Mouse (Mus musculus) midbrain, postnatal 0 days (tissue): ENCODE data around the gene Fkbp15. TPM values are rescaled to one million over a fixed set of nuclear protein-coding genes. Genes with fewer than 3 reads are reported as not detected.

Source experiments
- ATAC-seq: fragments of 200-750 bp; cut with Nextera tagmentation; 2 replicates; pipeline ENCODE4 v1.8.0; 2017; ENCODE audit warnings: moderate number of reproducible peaks, mild to moderate bottlenecking, moderate TSS enrichment, moderate library complexity; ENCODE audit not compliant: low FRiP score
- DNase-seq: peaks from one replicate; pipeline ENCODE4 v3.0.0-alpha.2; 2015; ENCODE audit warnings: low spot score
- H3K27ac ChIP-seq: fragments of 300-500 bp; sonication (generic); 2 replicates; pipeline ENCODE4 v1.5.1; 2014; ENCODE audit warnings: low read depth, mild to moderate bottlenecking, low read length, mixed read lengths
- H3K27me3 ChIP-seq: fragments of 300-500 bp; sonication (generic); 2 replicates; pipeline ENCODE4 v1.6.1; 2014; ENCODE audit warnings: low read length, control low read depth, mixed read lengths; ENCODE audit not compliant: insufficient read depth
- H3K36me3 ChIP-seq: fragments of 300-500 bp; sonication (generic); 2 replicates; pipeline ENCODE4 v1.6.1; 2014; ENCODE audit warnings: low read length, control low read depth, mixed read lengths; ENCODE audit not compliant: insufficient read depth
- H3K4me1 ChIP-seq: fragments of 300-500 bp; sonication (generic); 2 replicates; pipeline ENCODE4 v1.6.1; 2014; ENCODE audit warnings: mild to moderate bottlenecking, control low read depth, antibody characterized with exemption, low read length, mixed read lengths; ENCODE audit not compliant: insufficient read depth
- H3K4me2 ChIP-seq: fragments of 300-500 bp; sonication (generic); 2 replicates; pipeline ENCODE4 v1.6.1; 2014; ENCODE audit warnings: low read depth, mild to moderate bottlenecking, low read length, mixed read lengths; ENCODE audit not compliant: poor library complexity, severe bottlenecking
- H3K4me3 ChIP-seq: fragments of 300-500 bp; sonication (generic); 2 replicates; pipeline ENCODE4 v1.5.1; 2014; ENCODE audit warnings: low read depth, mild to moderate bottlenecking, low read length, moderate library complexity
- H3K9ac ChIP-seq: fragments of 300-500 bp; sonication (generic); replicated peaks from 2 replicates; pipeline ENCODE4 v1.6.1; 2014; ENCODE audit warnings: mild to moderate bottlenecking, low read length, moderate library complexity, mixed read lengths; ENCODE audit not compliant: poor library complexity, severe bottlenecking
- H3K9me3 ChIP-seq: fragments of 300-500 bp; sonication (generic); 2 replicates; pipeline ENCODE4 v1.6.1; 2016; ENCODE audit warnings: low read length, control low read depth
- CTCF ChIP-seq: IDR thresholded peaks from 2 replicates; pipeline ENCODE4 v1.5.1; 2016; ENCODE audit warnings: antibody characterized with exemption, mild to moderate bottlenecking
- WGBS: fragments of 180-500 bp; shearing (Covaris S2); extraction: QIAGEN DNeasy Blood & Tissue Kit; methylation state at CpG from one replicate; pipeline ENCODE4 v1.1.7; 2014; 5-methylcytosine and 5-hydroxymethylcytosine counted together
- polyA plus RNA-seq: library from polyadenylated mRNA; unstranded; fragments of >200 nt; fragmentation: Nextera tagmentation; extraction: Ambion mirVana; gene quantifications from 2 replicates; pipeline ENCODE4 v1.2.1, GENCODE M21; 2015
- total RNA-seq: library from RNA; depleted of rRNA; stranded (reverse); fragments of >200 nt; gene quantifications from 2 replicates; pipeline ENCODE4 v1.2.3, GENCODE M21; 2014

The Fkbp15 gene
- total and polyA plus RNA-seq, 2 experiments from 2014 or later: 20.2 to 37.5 TPM

DNA sequence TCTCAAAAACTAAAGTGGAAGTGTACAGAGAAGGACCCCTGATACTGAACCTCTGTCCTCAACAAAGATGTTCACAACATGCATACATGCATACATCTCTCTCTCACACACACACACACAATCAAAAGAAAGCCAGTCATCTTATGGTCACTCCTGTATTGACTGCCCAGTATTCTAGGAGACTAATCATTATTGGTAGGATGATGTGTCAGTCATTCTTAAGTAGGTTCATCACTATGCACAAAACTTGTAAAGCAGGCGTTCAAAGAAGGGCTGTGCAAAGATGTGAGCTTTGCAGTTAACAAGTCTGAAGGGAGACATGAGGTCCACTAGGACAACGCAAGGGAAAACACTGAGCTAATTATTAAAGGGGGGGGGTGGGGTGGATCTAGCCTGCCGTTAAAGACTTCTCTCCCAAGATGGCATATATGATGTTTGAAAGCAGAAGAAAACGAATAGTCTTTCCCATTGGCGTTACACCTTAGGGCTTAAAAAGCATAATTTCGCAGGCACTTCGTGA lies 1.0 kb downstream of the Fkbp15 start:
- no peak for DNase-seq
- no peak for ATAC-seq
- peaks cover 7% of the 10 kb centered on the region; the same call in 1 of the 2 replicates for H3K4me1 ChIP-seq
- peak overlapping the region; percentile 78 for H3K27ac ChIP-seq
- no peaks in the 10 kb centered on the region for H3K27me3 ChIP-seq
- peak overlapping the region; percentile 77 for H3K9ac ChIP-seq
- 43% methylated on average over 7 of the region's 7 CpGs for WGBS
- no peaks in the 10 kb centered on the region; the same call in 1 of the 2 replicates for H3K36me3 ChIP-seq
- H3K9me3 ChIP-seq: no peaks in the 10 kb centered on the region
- H3K4me3 ChIP-seq: peak overlapping the region; percentile 88
- peak overlapping the region; percentile 75 for H3K4me2 ChIP-seq
- no peak for TF ChIP-seq CTCF

DNA sequence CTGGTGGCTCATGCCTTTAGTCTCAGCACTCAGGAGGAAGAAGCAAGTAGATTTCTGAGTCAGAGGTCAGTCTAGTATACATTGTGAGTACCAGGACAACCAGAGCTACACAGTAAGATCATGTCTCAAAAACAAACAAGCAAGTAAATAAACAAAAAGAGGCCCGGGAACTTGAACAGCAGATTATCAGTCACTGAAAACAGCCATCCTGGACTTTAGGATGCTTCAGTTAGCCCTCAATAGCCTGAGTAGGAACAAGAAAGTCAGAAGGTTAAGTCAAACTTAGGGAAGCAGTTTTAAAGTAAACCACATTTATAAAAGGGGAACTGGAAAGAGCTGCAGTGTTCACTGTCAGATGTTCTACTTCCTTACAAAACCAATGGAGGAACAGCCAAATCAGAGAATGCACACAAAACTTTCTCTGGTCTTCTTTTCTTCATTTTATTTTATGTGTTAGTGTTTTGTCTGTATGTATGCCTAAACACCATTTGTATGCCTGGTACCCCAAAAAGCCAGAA lies 2.7 kb downstream of the Fkbp15 start:
- no peak for ATAC-seq
- Histone ChIP-seq H3K9ac (no peak overlapping the region), H3K27ac (no peak overlapping the region), H3K4me3 (no peak overlapping the region), H3K4me2 (no peak overlapping the region), H3K9me3 (no peaks in the 10 kb centered on the region), H3K27me3 (no peaks in the 10 kb centered on the region), H3K36me3 (no peaks in the 10 kb centered on the region; the same call in 1 of the 2 replicates), H3K4me1 (peaks cover 7% of the 10 kb centered on the region; the same call in 1 of the 2 replicates)
- WGBS: 82% methylated on average over 1 of the region's 1 CpGs
- no peak for DNase-seq
- no peak for TF ChIP-seq CTCF

DNA sequence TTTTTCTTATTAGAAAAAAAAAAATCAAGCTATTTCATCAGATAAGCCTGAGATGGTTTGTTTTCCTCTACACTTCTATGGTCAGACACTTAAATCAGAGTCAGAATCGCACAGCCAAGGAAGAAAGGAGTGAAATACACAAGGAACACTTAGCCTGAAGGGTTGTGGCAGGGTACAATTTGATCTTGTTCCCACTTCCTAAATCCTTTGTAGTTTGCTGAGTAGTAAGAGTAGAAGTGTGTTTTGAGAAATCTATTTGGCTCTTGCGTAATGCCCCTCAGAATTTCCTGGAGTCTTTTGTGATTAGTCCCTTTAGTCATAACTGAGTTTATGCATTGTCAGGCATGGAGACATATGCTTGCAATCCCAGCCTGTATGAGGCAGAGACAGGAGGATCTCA lies 11.0 kb downstream of the Fkbp15 start:
- DNase-seq (no peak), ATAC-seq (no peak)
- no peaks in the 10 kb centered on the region for H3K9me3 ChIP-seq
- H3K36me3 ChIP-seq: peaks cover 13% of the 10 kb centered on the region; the same call in 1 of the 2 replicates
- H3K27ac ChIP-seq: no peak overlapping the region
- no peak for TF ChIP-seq CTCF
- no peak overlapping the region for H3K9ac ChIP-seq
- WGBS: 92% methylated on average over 2 of the region's 2 CpGs
- no peak overlapping the region for H3K4me3 ChIP-seq
- no peaks in the 10 kb centered on the region for H3K4me1 ChIP-seq
- no peak overlapping the region for H3K4me2 ChIP-seq
- H3K27me3 ChIP-seq: no peaks in the 10 kb centered on the region

DNA sequence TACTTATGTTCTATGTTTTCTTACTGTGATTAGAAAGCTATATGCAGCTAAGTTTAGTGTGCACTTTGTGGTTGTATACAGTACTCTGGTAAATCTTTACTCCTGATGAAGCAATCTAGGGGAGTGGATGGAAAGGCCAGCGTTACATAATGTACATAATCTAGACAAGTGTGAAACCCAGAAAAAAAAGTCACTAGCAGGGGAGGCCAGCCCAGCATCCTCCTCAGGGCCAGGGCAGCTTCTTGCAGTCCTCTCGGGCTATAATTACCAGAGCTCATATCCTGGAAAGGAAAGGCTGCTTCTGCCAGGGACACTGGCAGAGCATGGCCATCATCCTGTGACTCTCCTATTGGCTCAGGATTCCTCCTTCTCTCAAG lies 12.0 kb downstream of the Fkbp15 start:
- H3K9me3 ChIP-seq: no peaks in the 10 kb centered on the region
- no peak overlapping the region for H3K27ac ChIP-seq
- H3K4me2 ChIP-seq: no peak overlapping the region
- DNase-seq: no peak
- no peak overlapping the region for H3K9ac ChIP-seq
- WGBS: 88% methylated on average over 2 of the region's 2 CpGs
- ATAC-seq: no peak
- no peak for TF ChIP-seq CTCF
- H3K4me1 ChIP-seq: no peaks in the 10 kb centered on the region
- no peak overlapping the region for H3K4me3 ChIP-seq
- H3K27me3 ChIP-seq: no peaks in the 10 kb centered on the region
- H3K36me3 ChIP-seq: peaks cover 13% of the 10 kb centered on the region; the same call in 1 of the 2 replicates

DNA sequence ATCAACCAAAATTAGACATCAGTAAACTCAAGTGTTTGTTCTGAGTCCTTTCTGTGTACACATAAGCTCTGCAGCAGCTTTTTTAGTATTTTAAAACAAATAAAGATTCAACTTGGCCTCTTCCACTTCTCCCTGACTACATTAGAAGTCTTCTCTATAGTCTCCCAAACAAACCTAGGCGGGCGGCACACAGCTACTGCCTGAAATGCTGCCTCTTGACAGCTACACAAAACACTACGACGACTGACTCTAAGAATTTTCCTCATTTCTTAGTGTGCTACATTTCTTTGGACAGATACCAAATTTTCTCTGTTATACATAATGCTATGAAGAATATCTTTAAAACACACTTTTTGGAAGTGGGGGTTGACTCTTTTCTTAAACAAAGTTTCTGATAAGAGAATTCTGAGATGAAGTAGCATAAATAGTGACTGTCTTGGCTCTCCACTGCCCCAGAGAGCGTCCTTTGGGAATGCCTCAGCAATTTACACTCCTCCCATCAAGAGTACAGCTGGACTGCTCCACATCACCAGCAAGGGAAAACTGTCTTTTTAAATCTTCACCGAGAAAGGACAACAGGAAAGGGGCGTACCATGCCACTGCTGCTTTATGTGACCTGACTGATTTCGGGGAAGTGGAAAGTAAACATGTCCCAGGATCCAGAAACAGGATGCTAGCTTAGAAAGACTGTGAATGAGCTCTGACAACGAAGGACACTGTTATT lies 12.6 kb downstream of the Fkbp15 start:
- TF ChIP-seq CTCF: no peak
- H3K27me3 ChIP-seq: no peaks in the 10 kb centered on the region
- H3K36me3 ChIP-seq: peaks cover 15% of the 10 kb centered on the region
- DNase-seq: no peak
- ATAC-seq: no peak
- H3K4me1 ChIP-seq: no peaks in the 10 kb centered on the region
- no peak overlapping the region for H3K27ac ChIP-seq
- H3K9ac ChIP-seq: no peak overlapping the region
- H3K4me2 ChIP-seq: no peak overlapping the region
- no peaks in the 10 kb centered on the region for H3K9me3 ChIP-seq
- WGBS: 80% methylated on average over 9 of the region's 9 CpGs
- H3K4me3 ChIP-seq: no peak overlapping the region

DNA sequence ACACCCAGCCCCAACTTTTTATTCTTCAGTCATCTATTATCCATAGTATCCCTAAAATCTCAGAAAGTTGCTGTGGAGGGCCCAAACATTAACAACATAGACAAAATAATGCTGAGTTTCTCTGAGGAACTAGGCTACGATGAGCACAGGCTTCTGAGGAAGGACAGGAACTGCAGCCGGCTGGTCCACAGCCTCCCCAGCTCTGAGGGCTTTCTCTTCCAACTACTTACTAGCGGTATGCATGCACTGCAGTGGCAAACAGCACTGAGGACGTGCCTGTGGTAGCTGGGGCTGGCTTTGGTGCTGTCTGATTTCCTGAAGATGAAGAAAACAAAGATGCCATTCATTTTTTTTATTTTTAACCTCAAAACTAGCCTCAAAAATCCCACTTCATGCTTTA lies 14.5 kb downstream of the Fkbp15 start:
- Histone ChIP-seq H3K4me1 (no peaks in the 10 kb centered on the region), H3K27me3 (no peaks in the 10 kb centered on the region), H3K36me3 (peaks cover 17% of the 10 kb centered on the region), H3K4me2 (no peak overlapping the region), H3K4me3 (no peak overlapping the region), H3K27ac (no peak overlapping the region), H3K9ac (no peak overlapping the region), H3K9me3 (no peaks in the 10 kb centered on the region)
- DNase-seq (no peak), ATAC-seq (no peak)
- no peak for TF ChIP-seq CTCF
- 82% methylated on average over 4 of the region's 4 CpGs for WGBS
